Mouse (Mus musculus): ENCODE measurements around the gene Arhgef26. TPM values are rescaled to one million over a fixed set of nuclear protein-coding genes. Genes with fewer than 3 reads are reported as not detected.

Gene Arhgef26
- polyA plus RNA-seq, 1 experiment from 2014 or later, result 0.32 TPM

GRCm38 (mm10) chr3:62505166-62505900 lies 167.2 kb downstream of the Arhgef26 start:
- Histone ChIP-seq H3K36me3 (ENCODE audit: control insufficient read depth, insufficient read depth) (peaks cover 10% of the 10 kb centered on the region), H3K27me3 (ENCODE audit: control insufficient read depth, insufficient read depth, low read depth, low read length) (no peaks in the 10 kb centered on the region), H3K9ac (ENCODE audit: low read depth, low read length) (no peak overlapping the region), H3K9me3 (replicated peaks; ENCODE audit: control insufficient read depth, low read length) (no peaks in the 10 kb centered on the region), H3K4me2 (ENCODE audit: low read depth, low read length) (peak overlapping the region; percentile 66), H3K27ac (ENCODE audit: low read length) (no peak overlapping the region), H3K4me1 (ENCODE audit: control insufficient read depth, low read depth, low read length) (peaks cover 8% of the 10 kb centered on the region), H3K4me3 (ENCODE audit: low read depth, low read length) (peak overlapping the region; percentile 97)
- peak; percentile 22 for ATAC-seq (ENCODE audit: low read depth)
- WGBS (ENCODE audit: insufficient replicate concordance), result 50% methylated on average over 5 of the region's 5 CpGs

GRCm38 (mm10) chr3:62506488-62507205 lies 168.5 kb downstream of the Arhgef26 start, which contains the start of gene Dhx36:
Gene Dhx36, minus strand, starts transcription at chr3:62507004.
- WGBS (ENCODE audit: insufficient replicate concordance), result under 1% methylated on average over 66 of the region's 66 CpGs
- no peaks in the 10 kb centered on the region for H3K9me3 ChIP-seq (replicated peaks; ENCODE audit: control insufficient read depth, low read length)
- ATAC-seq (ENCODE audit: low read depth), result peak; percentile 96
- peak within 1 kb of the TSS; percentile 66 for H3K4me2 ChIP-seq (ENCODE audit: low read depth, low read length)
- H3K36me3 ChIP-seq (ENCODE audit: control insufficient read depth, insufficient read depth), result no peaks in the 10 kb centered on the region
- H3K9ac ChIP-seq (ENCODE audit: low read depth, low read length), result peak within 1 kb of the TSS; percentile 88
- peak within 1 kb of the TSS; percentile 97 for H3K4me3 ChIP-seq (ENCODE audit: low read depth, low read length)
- peaks cover 8% of the 10 kb centered on the region for H3K4me1 ChIP-seq (ENCODE audit: control insufficient read depth, low read depth, low read length)
- H3K27me3 ChIP-seq (ENCODE audit: control insufficient read depth, insufficient read depth, low read depth, low read length), result no peaks in the 10 kb centered on the region
- H3K27ac ChIP-seq (ENCODE audit: low read length), result peak within 1 kb of the TSS; percentile 88

- ATAC-seq (ENCODE audit: low read depth), result no peak
Measured at GRCm38 (mm10) chr3:62507206-62507647, 169.1 kb downstream of the Arhgef26 start.

More at GRCm38 (mm10) chr3:62507206-62507647, 169.1 kb downstream of the Arhgef26 start:
- Histone ChIP-seq H3K9ac (ENCODE audit: low read depth, low read length) (no peak overlapping the region), H3K4me3 (ENCODE audit: low read depth, low read length) (peak overlapping the region; percentile 97), H3K4me1 (ENCODE audit: control insufficient read depth, low read depth, low read length) (peaks cover 8% of the 10 kb centered on the region), H3K36me3 (ENCODE audit: control insufficient read depth, insufficient read depth) (no peaks in the 10 kb centered on the region), H3K4me2 (ENCODE audit: low read depth, low read length) (peak overlapping the region; percentile 66), H3K27me3 (ENCODE audit: control insufficient read depth, insufficient read depth, low read depth, low read length) (no peaks in the 10 kb centered on the region), H3K9me3 (replicated peaks; ENCODE audit: control insufficient read depth, low read length) (no peaks in the 10 kb centered on the region), H3K27ac (ENCODE audit: low read length) (no peak overlapping the region)
- WGBS (ENCODE audit: insufficient replicate concordance), result 44% methylated on average over 5 of the region's 5 CpGs

Other genes with a start within 250 kb of the Arhgef26 start
- gene Dhx36, start 168.7 kb downstream of the Arhgef26 start, polyA plus RNA-seq (2015; fragmentation: Nextera tagmentation; extraction: Ambion mirVana), result 5.2 and 5.3 TPM in 2 replicates

Measured in liver, embryonic 16.5 days (tissue).